Mouse (Mus musculus): ENCODE data around the gene Slc44a3. TPM values are rescaled to one million over a fixed set of nuclear protein-coding genes. Genes with fewer than 3 reads are reported as not detected.
A peak's percentile ranks its signal among the peaks of the same experiment; 100 is the strongest.

Gene Slc44a3
- polyA plus RNA-seq, 1 experiment = 2.3 TPM

- Histone ChIP-seq H3K79me2 (ENCODE audit: control insufficient read depth, insufficient read depth) (no peaks in the 10 kb centered on the region), H3ac (ENCODE audit: control insufficient read depth, insufficient read length) (no peak overlapping the region), H3K4me3 (no peak overlapping the region), H3K4me2 (ENCODE audit: low read depth) (peak overlapping the region; percentile 31), H3K27me3 (ENCODE audit: control insufficient read depth, insufficient read depth, insufficient read length) (no peaks in the 10 kb centered on the region), H3K36me3 (ENCODE audit: control insufficient read depth, insufficient read depth) (no peaks in the 10 kb centered on the region)
- TF ChIP-seq TCF12 (IDR thresholded peaks at IDR 0.05; ENCODE audit: insufficient read depth, poor library complexity, severe bottlenecking) = peak; percentile 6
- peak in 1 of 3 experiments; percentile 4 for TF ChIP-seq MYOG (IDR thresholded peaks at IDR 0.05; ENCODE audit: control insufficient read depth in 1 of 3, insufficient read depth in 1 of 3, insufficient read length in 2 of 3, low read depth in 2 of 3)
- no peak for TF ChIP-seq MAX (IDR thresholded peaks at IDR 0.05; ENCODE audit: low read depth)
- TF ChIP-seq MYOD1 (IDR thresholded peaks at IDR 0.05; ENCODE audit: control insufficient read depth in 1 of 3, insufficient read length in 2 of 3, low read depth in 2 of 3) = peak in 2 of 3 experiments; percentile 44 to 47
These were observed 42.6 kb downstream of the Slc44a3 start for GRCm38 (mm10) chr3:121489462-121490118.

- Histone ChIP-seq H3K36me3 (ENCODE audit: control insufficient read depth, insufficient read depth) (no peaks in the 10 kb centered on the region), H3K4me2 (ENCODE audit: low read depth) (no peak overlapping the region), H3K4me3 (no peak overlapping the region), H3K27me3 (ENCODE audit: control insufficient read depth, insufficient read depth, insufficient read length) (no peaks in the 10 kb centered on the region), H3K79me2 (ENCODE audit: control insufficient read depth, insufficient read depth) (no peaks in the 10 kb centered on the region), H3ac (ENCODE audit: control insufficient read depth, insufficient read length) (no peak overlapping the region)
- TF ChIP-seq E2F4 (IDR thresholded peaks at IDR 0.05; ENCODE audit: insufficient read depth) (no peak), USF1 (IDR thresholded peaks at IDR 0.05; ENCODE audit: low read depth) (no peak), MYOD1 (IDR thresholded peaks at IDR 0.05; ENCODE audit: control insufficient read depth in 1 of 3, insufficient read length in 2 of 3, low read depth in 2 of 3) (no peak), TCF12 (IDR thresholded peaks at IDR 0.05; ENCODE audit: insufficient read depth, poor library complexity, severe bottlenecking) (no peak), SRF (IDR thresholded peaks at IDR 0.05; ENCODE audit: control insufficient read depth, insufficient read length, low read depth) (no peak), CEBPB (IDR thresholded peaks at IDR 0.05; ENCODE audit: insufficient read depth, poor library complexity, severe bottlenecking) (no peak), TCF3 (IDR thresholded peaks at IDR 0.05; ENCODE audit: insufficient read length, low read depth) (no peak), REST (IDR thresholded peaks at IDR 0.05; ENCODE audit: insufficient read depth, insufficient read length) (no peak), MYOG (IDR thresholded peaks at IDR 0.05; ENCODE audit: control insufficient read depth in 1 of 3, insufficient read depth in 1 of 3, insufficient read length in 2 of 3, low read depth in 2 of 3) (no peak), POLR2AphosphoS2 (IDR thresholded peaks at IDR 0.05; ENCODE audit: insufficient read length, low read depth) (no peak), POLR2A (IDR thresholded peaks at IDR 0.05; ENCODE audit: insufficient read length, low read depth) (no peak), MAX (IDR thresholded peaks at IDR 0.05; ENCODE audit: low read depth) (no peak)
These were observed 47.0 kb downstream of the Slc44a3 start for GRCm38 (mm10) chr3:121485201-121485600.

GRCm38 (mm10) chr3:121483266-121484161, 48.7 kb downstream of the Slc44a3 start:
- Histone ChIP-seq H3K27me3 (ENCODE audit: control insufficient read depth, insufficient read depth, insufficient read length) (no peaks in the 10 kb centered on the region), H3K36me3 (ENCODE audit: control insufficient read depth, insufficient read depth) (no peaks in the 10 kb centered on the region), H3K79me2 (ENCODE audit: control insufficient read depth, insufficient read depth) (no peaks in the 10 kb centered on the region), H3K4me3 (no peak overlapping the region), H3ac (ENCODE audit: control insufficient read depth, insufficient read length) (no peak overlapping the region), H3K4me2 (ENCODE audit: low read depth) (no peak overlapping the region)
- no peak for TF ChIP-seq MYOG (IDR thresholded peaks at IDR 0.05; ENCODE audit: control insufficient read depth in 1 of 3, insufficient read depth in 1 of 3, insufficient read length in 2 of 3, low read depth in 2 of 3)
- TF ChIP-seq REST (IDR thresholded peaks at IDR 0.05; ENCODE audit: insufficient read depth, insufficient read length) = no peak
- TF ChIP-seq MYOD1 (IDR thresholded peaks at IDR 0.05; ENCODE audit: control insufficient read depth in 1 of 3, insufficient read length in 2 of 3, low read depth in 2 of 3) = no peak
- no peak for TF ChIP-seq POLR2A (IDR thresholded peaks at IDR 0.05; ENCODE audit: insufficient read length, low read depth)
- no peak for TF ChIP-seq E2F4 (IDR thresholded peaks at IDR 0.05; ENCODE audit: insufficient read depth)
- no peak for TF ChIP-seq POLR2AphosphoS2 (IDR thresholded peaks at IDR 0.05; ENCODE audit: insufficient read length, low read depth)
- no peak for TF ChIP-seq SRF (IDR thresholded peaks at IDR 0.05; ENCODE audit: control insufficient read depth, insufficient read length, low read depth)
- no peak for TF ChIP-seq TCF12 (IDR thresholded peaks at IDR 0.05; ENCODE audit: insufficient read depth, poor library complexity, severe bottlenecking)
- TF ChIP-seq TCF3 (IDR thresholded peaks at IDR 0.05; ENCODE audit: insufficient read length, low read depth) = no peak
- no peak for TF ChIP-seq MAX (IDR thresholded peaks at IDR 0.05; ENCODE audit: low read depth)
- TF ChIP-seq CEBPB (IDR thresholded peaks at IDR 0.05; ENCODE audit: insufficient read depth, poor library complexity, severe bottlenecking) = no peak
- no peak for TF ChIP-seq USF1 (IDR thresholded peaks at IDR 0.05; ENCODE audit: low read depth)

GRCm38 (mm10) chr3:121481564-121481963, 50.6 kb downstream of the Slc44a3 start:
- H3ac ChIP-seq (ENCODE audit: control insufficient read depth, insufficient read length) = no peak overlapping the region
- no peak for TF ChIP-seq MAX (IDR thresholded peaks at IDR 0.05; ENCODE audit: low read depth)
- peak; percentile 60 for TF ChIP-seq TCF3 (IDR thresholded peaks at IDR 0.05; ENCODE audit: insufficient read length, low read depth)
- peak; percentile 31 to 95 (median 94) for TF ChIP-seq MYOD1 (IDR thresholded peaks at IDR 0.05; ENCODE audit: control insufficient read depth in 1 of 3, insufficient read length in 2 of 3, low read depth in 2 of 3)
- TF ChIP-seq POLR2AphosphoS2 (IDR thresholded peaks at IDR 0.05; ENCODE audit: insufficient read length, low read depth) = no peak
- no peak for TF ChIP-seq POLR2A (IDR thresholded peaks at IDR 0.05; ENCODE audit: insufficient read length, low read depth)
- TF ChIP-seq MYOG (IDR thresholded peaks at IDR 0.05; ENCODE audit: control insufficient read depth in 1 of 3, insufficient read depth in 1 of 3, insufficient read length in 2 of 3, low read depth in 2 of 3) = peak in 2 of 3 experiments; percentile 73 to 90
- no peak for TF ChIP-seq REST (IDR thresholded peaks at IDR 0.05; ENCODE audit: insufficient read depth, insufficient read length)
- TF ChIP-seq USF1 (IDR thresholded peaks at IDR 0.05; ENCODE audit: low read depth) = no peak
- no peak for TF ChIP-seq E2F4 (IDR thresholded peaks at IDR 0.05; ENCODE audit: insufficient read depth)
- TF ChIP-seq CEBPB (IDR thresholded peaks at IDR 0.05; ENCODE audit: insufficient read depth, poor library complexity, severe bottlenecking) = no peak
- peak; percentile 62 for TF ChIP-seq SRF (IDR thresholded peaks at IDR 0.05; ENCODE audit: control insufficient read depth, insufficient read length, low read depth)
- TF ChIP-seq TCF12 (IDR thresholded peaks at IDR 0.05; ENCODE audit: insufficient read depth, poor library complexity, severe bottlenecking) = peak; percentile 86
- no peaks in the 10 kb centered on the region for H3K79me2 ChIP-seq (ENCODE audit: control insufficient read depth, insufficient read depth)

More at GRCm38 (mm10) chr3:121481564-121481963, 50.6 kb downstream of the Slc44a3 start:
- peak overlapping the region; percentile 73 for H3K4me2 ChIP-seq (ENCODE audit: low read depth)
- no peaks in the 10 kb centered on the region for H3K36me3 ChIP-seq (ENCODE audit: control insufficient read depth, insufficient read depth)
- H3K27me3 ChIP-seq (ENCODE audit: control insufficient read depth, insufficient read depth, insufficient read length) = no peaks in the 10 kb centered on the region
- no peak overlapping the region for H3K4me3 ChIP-seq

All from myocyte (in vitro differentiated cells).